ENCODE assay signal across 17 mouse cellular contexts in genomic region chr7:136379319-136379718, GRCm38 (mm10).
DNase-seq lines count a peak whose midpoint lies in the region; ATAC-seq and TF ChIP-seq lines count a peak whose summit lies in the region.
"Had no signal": no experiment of that assay in that cellular context is flagged by ENCODE, and none has a peak within 500 bp of the region (broad histone marks: within the 10 kb centered on the region; RNA-seq: fewer than 3 reads in every experiment).

No protein-coding gene starts in this region.

- H3K4me1 ChIP-seq in lung, embryonic 16.5 days (replicated peaks; ENCODE audit: control insufficient read depth, insufficient read depth, low read length), result peaks cover 8% of the 10 kb centered on the region; the same call in 1 of the 2 replicates
- no peaks in the 10 kb centered on the region for H3K4me1 ChIP-seq in kidney, postnatal 0 days (replicated peaks; ENCODE audit: insufficient read depth, low read length)
- H3K4me1 ChIP-seq in stomach, embryonic 15.5 days, result 0 out of 2 replicates have a peak, but pooled peaks cover 7% of the 10 kb centered on the region
- H3K4me1 ChIP-seq: forebrain, embryonic 10.5 days; hindbrain, embryonic 10.5 days; megakaryocyte, embryonic 14.5 days had no signal

- H3K4me3 ChIP-seq in lung, embryonic 16.5 days (ENCODE audit: low read length), result no peak overlapping the region
- H3K4me3 ChIP-seq in kidney, postnatal 0 days (replicated peaks; ENCODE audit: low read depth, low read length), result no peak overlapping the region
- no peak overlapping the region for H3K4me3 ChIP-seq in stomach, embryonic 15.5 days (replicated peaks)
- H3K4me3 ChIP-seq: forebrain, embryonic 10.5 days; hindbrain, embryonic 10.5 days; megakaryocyte, embryonic 14.5 days had no signal

- no peaks in the 10 kb centered on the region for H3K9me3 ChIP-seq in lung, embryonic 16.5 days (ENCODE audit: control insufficient read depth, low read length)
- H3K9me3 ChIP-seq in kidney, postnatal 0 days (replicated peaks; ENCODE audit: low read length), result no peaks in the 10 kb centered on the region
- H3K9me3 ChIP-seq in stomach, embryonic 15.5 days, result no peaks in the 10 kb centered on the region
- H3K9me3 ChIP-seq: forebrain, embryonic 10.5 days; hindbrain, embryonic 10.5 days had no signal

- no peaks in the 10 kb centered on the region for H3K27me3 ChIP-seq in lung, embryonic 16.5 days (ENCODE audit: control insufficient read depth, insufficient read depth, low read depth, low read length)
- H3K27me3 ChIP-seq in kidney, postnatal 0 days (ENCODE audit: insufficient read depth, low read length), result no peaks in the 10 kb centered on the region
- no peaks in the 10 kb centered on the region for H3K27me3 ChIP-seq in stomach, embryonic 15.5 days (replicated peaks)
- H3K27me3 ChIP-seq: megakaryocyte, embryonic 14.5 days had no signal

- peak; percentile 25 for DNase-seq in gastrocnemius, postnatal 10 days
- no peak for DNase-seq in gastrocnemius, postnatal 25 days
- no peak for DNase-seq in lung, postnatal 36 days
- DNase-seq in kidney, postnatal 0 days (ENCODE audit: low spot score), result peak; percentile 40
- no peak for DNase-seq in thymus, adult 18-20 months
- DNase-seq in cerebellum, adult 11-12 months, result no peak
- DNase-seq: adrenal gland, postnatal 36 days; B cell, adult 2 months; lung, adult 18-20 months; right cerebral cortex, adult 18-20 months; thymus, postnatal 25 days had no signal

- 45% methylated on average over 7 of the region's 7 CpGs for WGBS in lung, embryonic 16.5 days
- WGBS in kidney, postnatal 0 days, result 46% methylated on average over 7 of the region's 7 CpGs
- 49% methylated on average over 7 of the region's 7 CpGs for WGBS in stomach, embryonic 15.5 days

- ATAC-seq in lung, embryonic 16.5 days (ENCODE audit: low read depth), result no peak
- ATAC-seq in kidney, postnatal 0 days (replicated peaks; ENCODE audit: low FRiP score, low read depth), result no peak
- ATAC-seq in stomach, embryonic 15.5 days (ENCODE audit: insufficient read depth, low FRiP score, low read depth), result no peak
- ATAC-seq: intestine, postnatal 0 days had no signal

- TF ChIP-seq CTCF in kidney, postnatal 0 days (IDR thresholded peaks at IDR 0.05; ENCODE audit: low read depth), result no peak

- H3K4me2 ChIP-seq in lung, embryonic 16.5 days (ENCODE audit: low read depth, low read length), result no peak overlapping the region
- no peak overlapping the region for H3K4me2 ChIP-seq in kidney, postnatal 0 days (ENCODE audit: low read length)
- H3K4me2 ChIP-seq in stomach, embryonic 15.5 days, result no peak overlapping the region

- no peak overlapping the region for H3K9ac ChIP-seq in lung, embryonic 16.5 days (ENCODE audit: low read length)
- H3K9ac ChIP-seq in kidney, postnatal 0 days (ENCODE audit: low read depth, low read length), result no peak overlapping the region
- H3K9ac ChIP-seq in stomach, embryonic 15.5 days, result no peak overlapping the region

- no peaks in the 10 kb centered on the region for H3K36me3 ChIP-seq in lung, embryonic 16.5 days (ENCODE audit: control insufficient read depth, insufficient read depth, low read length)
- H3K36me3 ChIP-seq in kidney, postnatal 0 days (ENCODE audit: insufficient read depth, low read length), result no peaks in the 10 kb centered on the region
- H3K36me3 ChIP-seq in stomach, embryonic 15.5 days, result no peaks in the 10 kb centered on the region
- H3K36me3 ChIP-seq: forebrain, embryonic 10.5 days; hindbrain, embryonic 10.5 days had no signal

- H3K27ac ChIP-seq in lung, embryonic 16.5 days (ENCODE audit: low read length), result peak overlapping the region; percentile 13; the same call in 1 of the 2 replicates
- no peak overlapping the region for H3K27ac ChIP-seq in kidney, postnatal 0 days
- peak overlapping the region; percentile 37; the same call in 1 of the 2 replicates for H3K27ac ChIP-seq in stomach, embryonic 15.5 days
- H3K27ac ChIP-seq: forebrain, embryonic 10.5 days; hindbrain, embryonic 10.5 days had no signal

Comparison
In these comparisons a context has a peak if more than half of its experiments do, and no peak if none do; other contexts are left out.
1. DNase-seq: peak in gastrocnemius, postnatal 10 days (single experiment) and kidney, postnatal 0 days (single experiment); none in gastrocnemius, postnatal 25 days (single experiment), lung, postnatal 36 days (single experiment), thymus, adult 18-20 months (0 of 2) and cerebellum, adult 11-12 months (single experiment).